Mouse (Mus musculus) T-helper 17 cell (primary cell): Measurements from ENCODE around the gene Slc3a2.

ENCODE experiments used
- in situ Hi-C, 2 experiments: fragments of 300-600 bp; cut with MboI, MseI; formaldehyde crosslinking; loops; 1 replicate in 1 of 2; 2 replicates in 1 of 2; pipeline ENCODE4 v1.15.1; 2025; ENCODE audit warnings: high pct_unique_total_duplicates in 2 of 2

Gene Slc3a2

DNA sequence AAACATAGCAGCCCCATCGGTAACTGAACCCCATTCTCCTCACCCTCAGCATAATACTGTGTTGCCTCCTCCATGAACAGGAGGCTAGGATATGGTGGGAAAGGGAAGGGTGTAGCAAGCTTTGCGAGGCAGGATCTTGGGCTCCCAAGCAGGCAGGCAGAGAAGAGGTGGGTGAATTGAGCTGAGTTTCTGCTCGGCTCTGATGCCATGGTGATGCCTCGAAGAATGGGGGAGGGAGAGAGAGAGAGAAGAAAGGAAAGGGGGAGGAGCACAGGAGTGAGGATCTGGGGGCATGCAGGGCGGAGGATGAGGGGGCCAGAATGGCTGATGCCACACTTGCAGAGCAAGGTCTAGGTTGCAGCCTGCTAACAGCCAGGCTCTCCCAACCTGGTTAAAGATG is 57.4 kb downstream of the Slc3a2 start:
- in situ Hi-C loops: no loop called here

DNA sequence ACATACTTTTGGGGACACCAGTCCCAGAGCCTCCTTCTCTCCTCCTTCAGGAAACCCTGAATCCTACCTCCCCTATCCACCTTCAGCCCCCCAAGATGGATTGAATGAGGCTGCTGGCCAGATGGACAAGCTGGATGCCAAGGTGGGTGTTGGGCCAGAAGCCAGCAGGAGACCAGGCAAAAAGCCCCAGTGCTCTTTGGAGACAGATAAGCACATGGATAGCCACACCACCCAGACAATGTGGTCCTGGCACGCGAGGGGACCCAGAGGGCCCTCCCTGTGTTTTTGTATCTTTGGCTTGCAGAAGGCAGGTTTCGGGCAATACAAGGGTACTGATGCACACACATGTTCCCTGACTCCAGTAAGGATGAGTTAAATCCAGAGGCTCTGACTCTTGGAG is 58.3 kb downstream of the Slc3a2 start:
- in situ Hi-C loops: no loop called here

- in situ Hi-C loops: no loop called here
Observed at GRCm38 (mm10) chr19:8663911-8664421, 59.2 kb downstream of the Slc3a2 start.

DNA sequence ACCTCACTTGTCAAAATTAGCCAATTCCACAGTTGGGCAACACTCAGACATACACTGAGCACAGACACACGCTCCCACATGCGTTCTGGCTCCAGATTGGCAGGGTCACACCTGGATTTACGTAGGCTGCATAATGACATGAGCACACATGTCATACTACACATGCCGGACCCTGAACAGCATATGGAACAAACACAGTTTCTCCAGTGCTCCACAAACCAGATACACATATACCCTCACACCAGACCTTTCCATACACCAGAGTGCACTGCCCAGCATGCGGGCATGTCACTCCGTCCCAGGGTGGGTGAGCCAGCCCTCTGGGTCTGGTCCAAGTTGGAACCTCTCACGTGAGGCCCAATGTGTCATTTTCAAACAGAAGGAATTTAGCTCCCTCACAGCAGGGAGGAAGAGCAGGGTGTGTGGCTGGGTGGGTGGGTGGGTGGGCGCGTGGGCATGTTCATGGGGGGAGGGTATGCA is 59.8 kb downstream of the Slc3a2 start, which contains the start of gene Chrm1:
Gene Chrm1 (plus strand): TSS at position 430 of the 480 bp plus-strand sequence.
- in situ Hi-C loops: no loop called here

GRCm38 (mm10) chr19:8662337-8662736 is 60.8 kb downstream of the Slc3a2 start:
- in situ Hi-C loops: no loop called here

GRCm38 (mm10) chr19:8661821-8662307 is 61.3 kb downstream of the Slc3a2 start:
- in situ Hi-C loops: no loop called here
